Mouse (Mus musculus) embryo, embryonic 9.5 days (tissue): ENCODE measurements around the gene Sgf29.
"Not testable (repeated sequence)": the region's sequence is repeated elsewhere in the genome, so short reads cannot be mapped to it uniquely, and the experiment has no call there.

Experiments
- DNase-seq: peaks from one replicate; pipeline ENCODE4 v3.0.0-alpha.2; 2017; ENCODE audit errors: extremely low spot score

The Sgf29 gene

DNA sequence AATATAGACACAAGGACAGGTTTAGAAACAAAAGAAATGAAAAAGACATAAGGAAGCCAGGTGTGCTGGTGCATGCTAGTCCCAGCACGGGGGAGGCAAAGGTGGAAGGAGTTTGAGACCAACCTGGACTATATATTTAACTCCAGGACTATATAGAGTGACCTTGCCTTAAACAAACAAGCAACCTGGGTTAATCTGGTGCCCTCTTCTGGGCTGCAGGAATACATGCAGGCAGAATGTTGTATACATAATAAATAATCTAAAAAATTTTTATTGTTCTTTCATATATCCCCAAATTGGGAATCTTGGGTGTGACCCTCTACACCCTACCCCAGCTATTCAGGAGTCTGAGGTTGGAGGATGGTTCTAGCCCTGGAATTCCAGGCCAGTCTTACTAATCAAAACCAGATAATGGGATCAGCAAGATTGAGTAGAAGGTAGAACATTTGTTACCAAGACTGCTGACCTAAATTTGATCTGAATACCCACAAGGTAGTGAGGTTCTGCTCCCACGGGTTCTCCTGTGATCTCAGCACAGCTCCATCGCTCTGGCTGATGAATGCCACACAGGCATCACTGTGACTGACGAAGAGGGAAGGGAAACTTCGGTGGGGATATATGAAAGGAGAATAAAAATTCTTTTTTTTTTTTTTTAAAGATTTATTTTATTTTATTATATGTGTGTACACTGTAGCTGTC, 6.4 kb upstream of the Sgf29 start:
- DNase-seq = no peak

DNA sequence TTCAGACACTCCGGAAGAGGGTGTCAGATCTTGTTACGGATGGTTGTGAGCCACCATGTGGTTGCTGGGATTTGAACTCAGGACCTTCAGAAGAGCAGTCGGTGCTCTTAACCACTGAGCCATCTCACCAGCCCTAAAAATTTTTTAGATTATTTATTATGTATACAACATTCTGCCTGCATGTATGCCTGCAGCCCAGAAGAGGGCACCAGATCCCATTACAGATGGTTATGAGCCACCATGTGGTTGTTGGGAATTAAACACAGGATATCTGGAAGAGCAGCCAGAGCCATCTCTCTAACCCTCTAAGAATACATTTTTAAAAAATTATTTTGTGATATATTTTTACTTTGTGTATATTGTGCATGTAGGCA, 5.9 kb upstream of the Sgf29 start:
- not testable (repeated sequence) for DNase-seq

- DNase-seq = no peak
Observed at GRCm38 (mm10) chr7:126644345-126644744, 4.8 kb upstream of the Sgf29 start.

DNA sequence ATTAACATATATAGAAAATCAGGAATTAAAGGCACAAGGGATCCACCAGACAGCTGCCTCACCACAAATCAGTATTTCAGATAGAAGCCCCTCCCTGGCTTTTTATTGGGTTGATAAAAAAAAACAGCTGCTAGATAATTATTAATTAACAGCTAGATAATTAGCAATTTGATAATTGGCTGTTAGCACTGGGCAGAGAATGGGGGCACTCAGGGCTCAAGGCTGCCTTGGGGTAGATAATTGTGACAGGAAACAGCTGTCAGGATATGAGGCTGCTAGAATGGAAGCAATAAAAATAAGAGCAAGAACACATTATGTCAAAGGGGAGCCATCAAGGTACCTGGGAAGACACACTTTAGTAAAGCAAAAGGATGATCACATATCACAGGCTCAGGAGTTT, 4.2 kb upstream of the Sgf29 start:
- DNase-seq = no peak

DNA sequence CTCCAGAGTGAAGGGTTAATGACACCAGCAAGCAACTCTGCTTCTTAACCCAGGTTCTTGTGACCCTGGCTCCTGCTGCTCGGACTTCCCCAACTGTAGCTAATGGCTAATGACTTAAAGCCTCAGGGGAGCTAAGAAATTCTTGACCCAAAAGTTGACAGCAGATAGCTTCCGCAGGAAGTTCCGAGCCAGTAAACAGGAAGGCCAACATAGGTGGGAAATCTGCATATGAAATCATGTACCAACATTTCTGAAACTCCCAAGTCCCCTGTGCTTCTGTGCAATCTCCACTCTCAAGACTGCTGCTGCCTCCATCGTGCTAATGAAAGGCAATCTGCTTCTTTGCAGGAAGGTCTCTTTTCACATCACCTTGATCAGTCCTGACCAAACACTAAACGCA, 3.4 kb upstream of the Sgf29 start:
- DNase-seq = no peak

DNA sequence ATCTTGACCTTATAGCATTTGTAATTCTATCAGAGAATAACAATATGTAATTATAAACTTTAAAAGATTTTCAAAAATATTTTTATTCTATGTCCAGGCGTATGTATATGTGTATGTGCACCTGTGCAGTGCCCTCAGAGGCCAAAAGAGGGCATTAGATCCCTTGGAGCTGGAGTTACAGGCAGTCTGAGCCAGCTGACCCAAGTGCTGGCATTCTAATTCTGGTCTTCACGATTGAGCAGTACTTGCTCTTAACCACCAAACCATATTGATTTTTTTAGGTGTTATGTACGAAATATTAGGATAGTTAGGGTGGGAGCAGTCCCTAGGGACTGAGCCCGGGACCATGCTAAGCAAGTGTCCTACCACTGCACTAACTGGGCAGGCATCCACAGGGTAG, 623 bp upstream of the Sgf29 start:
- no peak for DNase-seq

DNA sequence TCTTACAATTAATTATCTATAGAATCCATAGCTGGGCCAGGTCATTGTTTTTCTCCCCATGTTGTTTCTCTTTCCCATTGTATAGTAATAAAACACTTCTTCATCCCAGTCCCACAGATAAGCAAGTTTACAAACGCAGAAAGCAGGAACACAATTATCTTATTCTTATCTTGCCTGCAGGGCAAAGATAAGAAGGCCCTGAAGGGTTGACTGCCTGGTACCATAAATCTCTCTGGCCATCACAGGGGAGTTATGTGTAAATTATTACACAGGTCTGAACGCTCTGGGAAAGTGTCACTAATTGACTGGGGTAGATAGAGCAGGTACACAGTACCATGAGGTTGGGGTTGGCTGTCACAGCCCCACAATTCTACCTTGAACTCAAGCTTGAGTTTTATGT, 1.7 kb downstream of the Sgf29 start:
- DNase-seq = no peak

GRCm38 (mm10) chr7:126653991-126654390, 4.9 kb downstream of the Sgf29 start:
- DNase-seq = no peak

DNA sequence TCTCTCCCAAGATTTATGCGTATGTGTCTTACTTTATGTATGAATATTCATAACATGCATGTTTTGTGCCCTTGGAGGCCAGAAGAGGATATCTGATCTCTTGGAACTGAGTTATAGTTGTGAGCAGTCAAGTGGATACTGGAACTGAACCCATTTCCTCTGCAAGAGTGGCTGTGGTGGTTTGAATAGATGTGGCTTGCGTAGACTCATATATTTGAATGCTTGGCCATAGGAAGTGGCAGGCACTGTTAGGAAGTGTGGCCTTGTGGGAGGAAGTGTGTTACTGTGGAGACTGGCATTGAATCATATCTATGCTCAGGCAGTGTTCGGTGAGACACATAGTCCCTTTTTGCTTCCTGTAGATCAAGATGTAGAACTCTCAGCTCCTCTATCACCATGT, 6.6 kb downstream of the Sgf29 start:
- DNase-seq = no peak

GRCm38 (mm10) chr7:126657522-126657921, 8.4 kb downstream of the Sgf29 start:
- no peak for DNase-seq

- DNase-seq = no peak
Observed at GRCm38 (mm10) chr7:126659771-126660170, 10.7 kb downstream of the Sgf29 start.

DNA sequence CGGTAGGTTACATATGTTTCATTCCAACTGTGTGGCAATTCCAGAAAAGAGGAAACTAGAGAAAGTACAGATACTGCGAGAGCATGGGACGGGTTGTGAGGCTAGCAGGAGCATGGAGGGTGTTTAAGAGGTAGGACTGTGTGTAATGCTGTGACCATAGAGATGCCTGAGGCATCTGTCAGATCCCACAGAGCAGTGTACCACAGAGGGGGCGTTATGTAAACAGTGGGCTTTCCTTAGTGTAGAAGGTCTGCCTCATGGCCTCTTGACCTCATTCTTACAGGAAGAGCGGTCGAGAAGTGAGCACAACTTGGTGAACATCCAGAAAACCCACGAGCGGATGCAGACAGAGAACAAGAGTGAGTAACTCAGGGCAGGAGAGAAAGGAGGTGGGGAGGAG, 14.5 kb downstream of the Sgf29 start:
- no peak for DNase-seq

- no peak for DNase-seq
Observed at GRCm38 (mm10) chr7:126665269-126665668, 16.2 kb downstream of the Sgf29 start.

DNA sequence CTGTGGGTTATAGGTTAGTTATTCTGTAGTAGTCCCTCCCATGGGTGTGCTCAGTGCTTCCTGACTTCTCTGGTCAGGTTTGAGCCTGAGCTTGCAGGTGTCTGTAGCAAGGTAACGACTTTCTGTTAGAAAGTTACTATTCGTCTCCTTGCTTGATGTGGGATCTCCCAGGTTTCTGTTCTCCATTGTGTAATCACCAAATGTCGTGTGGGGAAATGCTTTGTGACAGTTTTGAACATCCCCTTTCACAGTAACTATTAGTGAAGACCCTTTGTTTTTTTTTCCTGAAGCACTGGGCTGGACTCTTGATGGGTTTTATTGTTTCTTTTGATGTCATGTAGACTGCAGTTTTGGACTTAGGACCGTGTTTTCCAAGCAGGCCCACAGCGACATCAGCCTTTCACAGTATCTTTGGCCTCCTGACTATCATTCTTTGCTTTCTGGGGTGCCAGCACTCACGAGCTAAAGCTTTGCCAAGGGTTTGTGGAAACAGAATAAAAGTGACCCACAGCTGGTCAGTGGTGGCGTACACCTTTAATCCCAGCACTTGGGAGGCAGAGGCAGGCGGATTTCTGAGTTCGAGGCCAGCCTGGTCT, 18.5 kb downstream of the Sgf29 start:
- no peak for DNase-seq

GRCm38 (mm10) chr7:126668452-126668851, 19.3 kb downstream of the Sgf29 start:
- DNase-seq = no peak

DNA sequence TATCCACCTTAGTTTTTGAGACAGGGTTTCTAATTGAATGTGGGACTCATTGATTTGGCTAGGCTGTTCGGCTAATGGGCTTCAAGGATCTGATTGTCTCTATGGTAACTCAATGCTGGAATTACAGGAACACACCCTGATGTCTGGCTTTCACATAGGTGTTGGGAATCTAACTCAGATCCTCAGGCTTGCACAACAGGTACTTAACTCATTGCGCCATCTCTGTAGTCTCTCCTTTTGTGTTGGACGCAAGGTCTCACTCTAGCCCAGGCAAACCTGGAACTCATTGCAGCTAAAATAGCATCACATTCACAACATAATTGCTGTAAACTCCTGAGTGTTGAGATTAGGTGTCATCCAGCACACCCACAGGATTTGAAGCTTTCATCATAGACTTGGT, 21.0 kb downstream of the Sgf29 start:
- DNase-seq = no peak

DNA sequence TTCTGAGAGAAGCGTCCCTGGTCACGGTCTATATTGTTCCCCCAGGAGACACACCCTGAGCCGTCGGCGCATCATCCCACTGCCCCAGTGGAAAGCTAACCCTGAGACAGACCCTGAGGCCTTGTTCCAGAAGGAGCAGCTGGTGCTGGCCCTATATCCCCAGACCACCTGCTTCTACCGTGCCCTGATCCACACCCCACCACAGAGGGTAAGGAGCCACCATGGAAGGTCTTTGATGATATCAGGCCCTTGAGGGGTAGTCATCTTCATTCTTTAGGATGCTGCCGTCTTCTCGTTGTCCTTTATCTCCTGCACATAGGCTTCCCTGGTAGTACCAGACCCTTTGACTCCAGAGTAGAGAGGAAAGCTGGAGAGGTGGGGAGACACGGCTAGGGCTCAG, 23.0 kb downstream of the Sgf29 start:
- DNase-seq = no peak

DNA sequence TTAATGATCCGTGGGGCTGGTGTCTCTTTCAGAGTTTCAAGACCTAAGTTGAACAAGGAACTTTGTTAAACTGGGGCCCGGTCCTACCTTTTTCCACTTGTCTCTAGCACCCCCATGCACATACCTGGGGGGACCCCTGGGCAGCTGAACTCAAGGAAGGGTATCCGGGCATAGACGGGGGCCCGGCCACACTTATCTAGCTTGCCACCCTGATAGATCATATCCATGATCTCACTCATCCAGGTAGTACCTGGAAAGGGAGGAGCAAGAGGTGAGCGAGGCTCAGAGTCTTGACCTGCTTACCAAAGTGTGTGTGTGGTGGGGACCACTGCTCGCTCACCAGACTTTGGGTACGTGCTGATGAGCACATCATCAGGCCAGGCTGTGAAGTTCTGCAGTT, 26.0 kb downstream of the Sgf29 start:
- no peak for DNase-seq

DNA sequence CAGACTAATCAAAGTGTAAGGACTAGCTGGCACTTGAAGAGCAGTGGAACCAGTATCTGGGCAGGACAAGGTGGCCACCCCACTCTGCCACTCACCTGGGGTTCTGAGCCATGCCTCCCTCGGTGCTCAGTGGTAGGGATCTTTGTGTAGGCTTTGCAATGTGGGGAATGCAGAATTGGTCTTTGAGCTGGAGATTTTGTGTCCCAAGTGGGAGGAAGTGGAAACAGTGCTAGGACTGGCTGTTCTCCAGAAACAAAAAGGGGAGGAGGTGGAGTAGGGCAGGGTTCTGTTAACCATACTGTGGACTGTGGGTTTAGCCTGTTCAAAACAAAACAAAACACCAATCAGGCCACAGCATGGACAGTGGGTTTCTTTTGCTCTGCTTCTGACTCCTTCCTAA, 27.1 kb downstream of the Sgf29 start, which contains the start of gene Sult1a1:
Sult1a1 (minus strand) TSS at position 226 of the 400 bp plus-strand sequence.
- DNase-seq = no peak

- no peak for DNase-seq
Observed at GRCm38 (mm10) chr7:126676631-126677220, 27.6 kb downstream of the Sgf29 start.

- DNase-seq = no peak
Observed at GRCm38 (mm10) chr7:126678545-126679341, 29.6 kb downstream of the Sgf29 start.

DNA sequence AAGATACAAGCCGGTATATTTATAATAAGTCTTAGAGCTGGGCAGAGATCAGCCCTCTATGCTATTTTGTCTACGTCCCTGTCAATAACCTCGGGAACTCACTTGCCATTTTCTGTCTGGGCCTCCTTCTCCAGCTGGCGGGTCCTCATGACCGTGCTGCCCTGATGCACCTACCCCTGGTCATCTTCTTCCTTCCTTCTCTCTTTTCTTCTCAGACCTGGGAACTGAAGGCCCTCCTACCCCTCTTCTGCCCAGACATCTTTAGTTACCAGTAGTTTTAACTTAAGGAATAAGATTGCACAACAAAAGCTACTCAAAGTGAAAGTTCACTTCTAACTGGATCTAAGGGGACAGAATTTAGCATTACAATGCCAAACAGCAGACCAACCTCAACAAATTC, 30.6 kb downstream of the Sgf29 start:
- DNase-seq = no peak

GRCm38 (mm10) chr7:126681221-126681620, 32.1 kb downstream of the Sgf29 start:
- DNase-seq = no peak
